Mouse (Mus musculus) embryo, embryonic 11 days (tissue): ENCODE data around the gene Ckm.

Experiments
- DNase-seq: peaks from one replicate; pipeline ENCODE4 v3.0.0-alpha.2; 2015

Gene Ckm

GRCm38 (mm10) chr7:19469404-19469803, 64.8 kb downstream of the Ckm start:
- DNase-seq = no peak

- DNase-seq = no peak
Measured at GRCm38 (mm10) chr7:19470308-19470707, 65.7 kb downstream of the Ckm start.

GRCm38 (mm10) chr7:19472403-19472802, 67.8 kb downstream of the Ckm start:
- DNase-seq = no peak
